Comparison of ENCODE assay signal across 7 mouse cellular contexts in genomic region chr5:76951106-76952027, GRCm38 (mm10). TPM values are rescaled to one million over a fixed set of nuclear protein-coding genes. Genes with fewer than 3 reads are reported as not detected.
DNase-seq lines count a peak whose midpoint lies in the region; ATAC-seq and TF ChIP-seq lines count a peak whose summit lies in the region.

TSS of gene Paics (plus strand) at chr5:76951307.
TSS of gene Ppat (minus strand) at chr5:76951578.

- peak within 1 kb of the TSS; percentile 76 for H3K4me3 ChIP-seq in embryonic facial prominence, embryonic 12.5 days
- H3K4me3 ChIP-seq in kidney, adult 2 months (ENCODE audit: insufficient read depth, low read depth, low read length), result peak within 1 kb of the TSS; percentile 85
- peak within 1 kb of the TSS; percentile 75 for H3K4me3 ChIP-seq in limb, embryonic 12.5 days (replicated peaks)
- peak within 1 kb of the TSS; percentile 65 for H3K4me3 ChIP-seq in midbrain, embryonic 15.5 days
- H3K4me3 ChIP-seq in spleen, adult 2 months (ENCODE audit: extremely low read depth, insufficient read depth, insufficient read length), result peak within 1 kb of the TSS; percentile 60

- H3K4me1 ChIP-seq in embryonic facial prominence, embryonic 12.5 days, result peaks cover 21% of the 10 kb centered on the region
- peaks cover 18% of the 10 kb centered on the region for H3K4me1 ChIP-seq in kidney, adult 2 months (ENCODE audit: control insufficient read depth, insufficient read depth, low read length)
- peaks cover 46% of the 10 kb centered on the region for H3K4me1 ChIP-seq in limb, embryonic 12.5 days (replicated peaks)
- H3K4me1 ChIP-seq in midbrain, embryonic 15.5 days, result peaks cover 25% of the 10 kb centered on the region
- H3K4me1 ChIP-seq in spleen, adult 2 months (ENCODE audit: control insufficient read depth, insufficient read depth, insufficient read length), result peaks cover 2% of the 10 kb centered on the region; the same call in 1 of the 2 replicates

- peak; percentile 92 for TF ChIP-seq POLR2A in kidney, adult 2 months (IDR thresholded peaks at IDR 0.05; ENCODE audit: low read depth, low read length)
- TF ChIP-seq POLR2A in spleen, adult 2 months (IDR thresholded peaks at IDR 0.05; ENCODE audit: low read depth, low read length), result peak; percentile 85

- DNase-seq in adrenal gland, postnatal 25 days, result peak; percentile 98
- peak; percentile 99 for DNase-seq in heart, adult 18-20 months
- DNase-seq in kidney, adult 2 months, result peak; percentile 99
- DNase-seq in spleen, adult 2 months (ENCODE audit: low read depth in 1 of 2, low spot score in 2 of 2), result peak; percentile 98

- no peaks in the 10 kb centered on the region for H3K27me3 ChIP-seq in embryonic facial prominence, embryonic 12.5 days
- no peaks in the 10 kb centered on the region for H3K27me3 ChIP-seq in kidney, adult 2 months (replicated peaks; ENCODE audit: control insufficient read depth, insufficient read depth, low read length)
- H3K27me3 ChIP-seq in limb, embryonic 12.5 days, result no peaks in the 10 kb centered on the region
- H3K27me3 ChIP-seq in midbrain, embryonic 15.5 days (replicated peaks), result no peaks in the 10 kb centered on the region
- no peaks in the 10 kb centered on the region for H3K27me3 ChIP-seq in spleen, adult 2 months (ENCODE audit: control insufficient read depth, insufficient read depth, low read length)

- H3K4me2 ChIP-seq in embryonic facial prominence, embryonic 12.5 days (replicated peaks), result peak within 1 kb of the TSS; percentile 82
- peak within 1 kb of the TSS; percentile 79 for H3K4me2 ChIP-seq in limb, embryonic 12.5 days
- H3K4me2 ChIP-seq in midbrain, embryonic 15.5 days, result peak within 1 kb of the TSS; percentile 93

- H3K9me3 ChIP-seq in embryonic facial prominence, embryonic 12.5 days, result no peaks in the 10 kb centered on the region
- H3K9me3 ChIP-seq in limb, embryonic 12.5 days, result no peaks in the 10 kb centered on the region
- H3K9me3 ChIP-seq in midbrain, embryonic 15.5 days, result no peaks in the 10 kb centered on the region

- WGBS in embryonic facial prominence, embryonic 12.5 days, result under 1% methylated on average over 81 of the region's 81 CpGs
- under 1% methylated on average over 81 of the region's 81 CpGs for WGBS in kidney, adult 2 months
- under 1% methylated on average over 81 of the region's 81 CpGs for WGBS in limb, embryonic 12.5 days
- under 1% methylated on average over 81 of the region's 81 CpGs for WGBS in midbrain, embryonic 15.5 days
- WGBS in spleen, adult 2 months, result under 1% methylated on average over 79 of the region's 81 CpGs

- peak; percentile 95 for ATAC-seq in embryonic facial prominence, embryonic 12.5 days (ENCODE audit: insufficient number of reproducible peaks, insufficient read depth, low FRiP score, low TSS enrichment)
- ATAC-seq in limb, embryonic 12.5 days (ENCODE audit: insufficient number of reproducible peaks, insufficient read depth, low FRiP score, low TSS enrichment, low read depth), result peak; percentile 95
- peak; percentile 98 for ATAC-seq in midbrain, embryonic 15.5 days (replicated peaks)

- peak within 1 kb of the TSS; percentile 76 for H3K9ac ChIP-seq in embryonic facial prominence, embryonic 12.5 days
- peak within 1 kb of the TSS; percentile 72 for H3K9ac ChIP-seq in limb, embryonic 12.5 days (replicated peaks)
- peak within 1 kb of the TSS; percentile 63 for H3K9ac ChIP-seq in midbrain, embryonic 15.5 days

- no peak for TF ChIP-seq CTCF in kidney, adult 2 months (conservative IDR thresholded peaks at IDR 0.05; ENCODE audit: insufficient read depth, insufficient read length, low read depth, low read length)
- no peak for TF ChIP-seq CTCF in spleen, adult 2 months (IDR thresholded peaks at IDR 0.05; ENCODE audit: extremely low read depth, insufficient read depth, insufficient read length, insufficient replicate concordance)

- peak within 1 kb of the TSS; percentile 94 for H3K27ac ChIP-seq in embryonic facial prominence, embryonic 12.5 days
- H3K27ac ChIP-seq in kidney, adult 2 months (ENCODE audit: insufficient read depth, low read depth, low read length), result peak within 1 kb of the TSS; percentile 93
- H3K27ac ChIP-seq in limb, embryonic 12.5 days, result peak within 1 kb of the TSS; percentile 94
- H3K27ac ChIP-seq in midbrain, embryonic 15.5 days, result peak within 1 kb of the TSS; percentile 82
- H3K27ac ChIP-seq in spleen, adult 2 months (ENCODE audit: insufficient read depth, low read length), result peak within 1 kb of the TSS; percentile 88

- H3K36me3 ChIP-seq in embryonic facial prominence, embryonic 12.5 days, result peaks cover 14% of the 10 kb centered on the region
- H3K36me3 ChIP-seq in kidney, adult 2 months (ENCODE audit: control insufficient read depth, insufficient read depth, low read length), result no peaks in the 10 kb centered on the region
- peaks cover 49% of the 10 kb centered on the region for H3K36me3 ChIP-seq in limb, embryonic 12.5 days
- H3K36me3 ChIP-seq in midbrain, embryonic 15.5 days (replicated peaks), result no peaks in the 10 kb centered on the region
- H3K36me3 ChIP-seq in spleen, adult 2 months (ENCODE audit: control insufficient read depth, insufficient read depth, low read length), result 0 out of 2 replicates have a peak, but pooled peaks cover 2% of the 10 kb centered on the region

RNA-seq across cellular contexts. Expression of gene Paics, which starts in this region (rescaled TPM):
- total RNA-seq in adrenal gland, postnatal 25 days (2021), result 239 and 257 TPM in 2 replicates
- 298 and 308 TPM in 2 replicates for polyA plus RNA-seq in embryonic facial prominence, embryonic 12.5 days (2016; fragmentation: Nextera tagmentation; extraction: Ambion mirVana)
- total RNA-seq in heart, adult 18-20 months (2021), result 100 to 1,000 TPM; 159 TPM
- 120 and 170 TPM in 2 replicates for polyA plus RNA-seq in kidney, adult 2 months (2012; rRNA removed)
- polyA plus RNA-seq in limb, embryonic 12.5 days (2016; fragmentation: Nextera tagmentation; extraction: Ambion mirVana), result 392 and 396 TPM in 2 replicates
- 154 and 167 TPM in 2 replicates for polyA plus RNA-seq in midbrain, embryonic 15.5 days (2015; fragmentation: Nextera tagmentation; extraction: Ambion mirVana)
- polyA plus RNA-seq in spleen, adult 2 months (2012; rRNA removed), result 27.9 and 30.0 TPM in 2 replicates

RNA-seq across cellular contexts. Expression of gene Ppat, which starts in this region (rescaled TPM):
- total RNA-seq in adrenal gland, postnatal 25 days (2021), result 20.9 and 28.0 TPM in 2 replicates
- 26.9 and 29.9 TPM in 2 replicates for polyA plus RNA-seq in embryonic facial prominence, embryonic 12.5 days (2016; fragmentation: Nextera tagmentation; extraction: Ambion mirVana)
- 10 to 100 TPM; 13.3 to 15.1 TPM for total RNA-seq in heart, adult 18-20 months (2021)
- polyA plus RNA-seq in kidney, adult 2 months (2012; rRNA removed), result 11.2 and 12.9 TPM in 2 replicates
- polyA plus RNA-seq in limb, embryonic 12.5 days (2016; fragmentation: Nextera tagmentation; extraction: Ambion mirVana), result 34.6 and 36.0 TPM in 2 replicates
- 9.8 and 11.3 TPM in 2 replicates for polyA plus RNA-seq in midbrain, embryonic 15.5 days (2015; fragmentation: Nextera tagmentation; extraction: Ambion mirVana)
- 5.1 TPM in 2 replicates for polyA plus RNA-seq in spleen, adult 2 months (2012; rRNA removed)

Comparison
In these comparisons a context has a peak if more than half of its experiments do, and no peak if none do; other contexts are left out.
1. Peak in every context shown above with its lines: DNase-seq, ATAC-seq, H3K4me3 ChIP-seq and H3K27ac ChIP-seq.